Mouse (Mus musculus) natural killer cell, adult 2 months (primary cell): ENCODE data around the gene Synpo2l.
A peak's percentile ranks its signal among the peaks of the same experiment; 100 is the strongest.

Experiments
- DNase-seq, 2 experiments: peaks; one replicate each; pipeline ENCODE4 v3.0.0; 2022; ENCODE audit warnings: low spot score in 2 of 2

The Synpo2l gene

DNA sequence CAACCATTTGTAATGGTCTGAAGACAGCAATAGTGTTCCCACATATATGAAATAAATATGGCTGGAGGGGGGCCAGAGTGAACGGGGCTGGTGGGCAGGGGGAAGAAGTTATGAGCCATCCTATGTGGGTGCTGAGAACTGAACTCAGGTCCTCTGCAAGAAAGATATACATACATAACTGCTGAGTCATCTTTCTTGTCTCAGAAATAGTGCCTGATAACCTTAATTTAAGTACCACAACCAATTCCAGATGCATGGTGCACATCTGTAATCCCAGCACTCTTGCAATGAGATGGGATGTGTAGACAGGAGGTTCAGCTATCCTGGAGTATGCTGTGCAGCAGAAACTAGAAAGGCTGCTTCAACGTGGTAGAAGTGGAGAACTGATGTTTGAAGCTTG, 13.6 kb upstream of the Synpo2l start:
- DNase-seq: no peak

GRCm38 (mm10) chr14:20677906-20678305, 9.8 kb upstream of the Synpo2l start:
- no peak for DNase-seq

- peak; percentile 95 to 96 for DNase-seq
Measured at GRCm38 (mm10) chr14:20674064-20674833, 6.1 kb upstream of the Synpo2l start, which contains the start of gene Sec24c. Sec24c (plus strand) TSS chr14:20674308.

- no peak for DNase-seq
Measured at GRCm38 (mm10) chr14:20673735-20674063, 5.5 kb upstream of the Synpo2l start.

DNA sequence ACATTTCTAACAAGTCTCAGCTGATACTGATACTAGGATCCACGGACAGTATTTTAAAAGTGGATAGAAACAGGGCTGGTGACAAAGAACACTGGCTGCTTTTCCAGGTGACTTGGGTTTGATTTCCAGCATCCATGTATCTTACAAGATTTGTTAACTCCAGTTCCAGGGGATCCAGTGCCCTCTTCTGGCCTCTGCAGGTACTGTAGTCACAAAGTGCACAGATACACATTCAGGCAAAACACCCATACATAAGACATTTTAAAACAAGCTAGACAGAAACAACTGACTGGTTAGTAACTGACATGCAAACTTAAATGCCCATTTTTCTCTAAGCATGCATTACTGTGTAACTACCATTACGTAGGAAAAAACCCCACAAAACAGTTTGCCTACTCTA, 4.8 kb upstream of the Synpo2l start:
- DNase-seq: peak; percentile 41 to 60

GRCm38 (mm10) chr14:20667469-20667868, 685 bp downstream of the Synpo2l start:
- DNase-seq: no peak

GRCm38 (mm10) chr14:20664436-20664835, 3.7 kb downstream of the Synpo2l start:
- no peak for DNase-seq

GRCm38 (mm10) chr14:20663601-20664000, 4.6 kb downstream of the Synpo2l start:
- no peak for DNase-seq

GRCm38 (mm10) chr14:20662740-20663139, 5.4 kb downstream of the Synpo2l start:
- DNase-seq: no peak

DNA sequence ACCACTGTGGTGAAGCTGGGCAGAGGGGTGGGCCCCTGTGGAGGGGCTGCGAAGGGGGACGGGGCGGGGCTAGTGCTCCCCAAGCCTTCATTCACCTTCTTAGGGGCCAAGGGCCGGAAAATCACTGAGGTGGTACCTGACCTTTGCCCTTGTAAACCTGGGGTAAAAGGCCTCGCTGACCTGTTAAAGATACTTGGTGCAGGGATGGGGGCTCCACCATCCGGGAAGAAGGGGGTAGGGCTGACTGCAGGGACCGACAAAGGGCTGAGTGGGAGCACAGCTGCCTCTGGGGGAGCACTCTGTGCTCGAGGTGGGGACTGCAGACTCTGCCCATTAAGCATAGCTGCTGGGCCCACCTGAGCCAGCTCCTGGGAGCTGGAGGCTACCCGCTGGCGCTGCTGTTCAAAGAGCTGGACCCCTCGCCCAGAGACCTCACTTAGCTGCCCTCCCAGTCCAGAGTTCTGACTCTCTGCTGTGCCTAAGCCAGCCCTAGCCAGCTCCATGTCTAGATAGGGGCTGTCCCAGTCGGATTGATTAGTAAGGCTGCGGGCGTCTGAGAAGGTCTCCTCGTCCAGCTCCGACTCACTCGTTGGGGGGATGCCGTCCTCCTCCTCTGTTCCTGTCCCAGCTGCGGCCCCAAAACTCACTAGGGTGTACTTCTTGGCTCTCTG, 6.4 kb downstream of the Synpo2l start:
- no peak for DNase-seq

DNA sequence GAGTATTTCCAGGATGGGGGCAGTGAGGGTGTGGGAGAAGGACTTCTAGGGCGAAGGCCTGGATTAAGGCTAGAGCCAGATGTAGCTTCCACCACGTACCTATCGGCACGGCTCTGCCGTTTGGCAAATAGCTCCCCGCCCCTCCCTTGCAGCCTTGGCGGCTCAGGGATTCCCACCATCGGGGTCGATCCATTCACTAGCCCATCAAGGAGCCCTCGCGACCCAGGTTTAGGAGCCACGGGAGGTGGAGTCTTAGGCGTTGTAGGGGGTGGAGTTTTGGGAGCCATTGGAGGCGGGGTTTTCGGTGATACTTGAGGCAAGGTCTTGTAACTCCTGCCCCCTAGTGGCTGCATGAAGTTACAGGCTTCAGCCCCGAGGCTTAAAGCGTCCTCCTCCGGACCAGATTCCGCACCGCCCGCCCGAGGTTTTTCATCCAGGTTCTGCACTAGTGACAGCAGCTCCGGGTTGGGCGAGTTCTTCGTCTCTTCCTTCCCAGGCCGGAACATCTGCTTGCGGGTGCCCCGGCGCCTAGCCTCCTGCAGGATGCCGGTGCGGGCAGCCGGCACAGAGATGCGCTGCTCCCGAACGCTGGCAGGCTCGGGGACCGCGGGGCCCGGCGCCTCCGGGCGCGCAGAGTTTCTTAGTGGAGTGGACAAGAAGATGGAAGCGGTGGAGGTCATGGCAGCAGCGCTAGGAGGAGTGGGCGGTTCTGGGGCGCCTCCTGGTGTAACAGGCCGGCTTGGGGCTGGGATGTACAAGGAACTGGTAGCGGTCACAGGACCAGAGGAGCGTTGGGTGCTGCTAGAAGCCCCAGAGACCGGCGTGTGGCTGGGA, 7.1 kb downstream of the Synpo2l start:
- DNase-seq: peak; percentile 87 to 90

DNA sequence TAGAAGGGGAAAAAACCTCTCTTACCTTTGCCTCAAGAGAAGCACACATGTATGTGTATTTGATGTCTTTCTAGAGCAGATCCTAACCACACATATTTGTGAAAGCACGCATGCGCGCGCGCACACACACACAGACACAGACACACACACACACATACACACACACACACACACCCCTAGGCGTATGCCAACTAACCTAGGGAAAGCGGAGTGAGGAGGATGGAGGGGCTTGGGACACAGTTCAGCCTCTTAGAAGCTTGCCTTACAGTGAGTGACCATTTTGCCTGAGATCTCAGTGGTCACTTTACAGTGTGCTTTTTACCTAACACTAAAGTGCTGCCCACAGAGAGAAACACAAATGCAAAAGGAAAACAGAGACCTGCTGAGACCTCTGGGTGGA, 8.5 kb downstream of the Synpo2l start:
- DNase-seq: no peak

GRCm38 (mm10) chr14:20658902-20659301, 9.3 kb downstream of the Synpo2l start:
- DNase-seq: no peak

- no peak for DNase-seq
Measured at GRCm38 (mm10) chr14:20658326-20658725, 9.8 kb downstream of the Synpo2l start.

GRCm38 (mm10) chr14:20656361-20656760, 11.8 kb downstream of the Synpo2l start, which contains the start of gene Myoz1:
Myoz1 (minus strand) TSS chr14:20656540.
- DNase-seq: no peak

DNA sequence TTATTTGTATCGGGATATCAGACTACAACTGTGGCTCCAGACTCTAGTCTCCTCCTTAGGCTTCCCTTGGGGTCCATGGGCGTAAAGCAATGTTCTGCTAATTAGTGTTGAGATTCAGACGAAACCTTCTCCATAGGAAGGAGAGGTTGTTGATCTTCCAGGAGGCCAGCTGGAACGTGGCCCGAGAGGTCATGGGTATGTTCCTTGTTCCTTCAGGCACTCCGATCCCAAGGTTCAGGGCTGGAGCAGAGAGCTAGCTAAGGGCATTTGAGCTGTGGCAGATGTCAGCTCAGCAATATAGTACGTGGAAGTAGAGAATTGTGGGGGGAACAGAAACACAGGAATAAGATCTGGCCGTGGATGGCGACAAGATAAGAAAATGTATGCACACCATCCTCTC, 12.4 kb downstream of the Synpo2l start:
- no peak for DNase-seq

GRCm38 (mm10) chr14:20654690-20655421, 13.3 kb downstream of the Synpo2l start:
- no peak for DNase-seq

DNA sequence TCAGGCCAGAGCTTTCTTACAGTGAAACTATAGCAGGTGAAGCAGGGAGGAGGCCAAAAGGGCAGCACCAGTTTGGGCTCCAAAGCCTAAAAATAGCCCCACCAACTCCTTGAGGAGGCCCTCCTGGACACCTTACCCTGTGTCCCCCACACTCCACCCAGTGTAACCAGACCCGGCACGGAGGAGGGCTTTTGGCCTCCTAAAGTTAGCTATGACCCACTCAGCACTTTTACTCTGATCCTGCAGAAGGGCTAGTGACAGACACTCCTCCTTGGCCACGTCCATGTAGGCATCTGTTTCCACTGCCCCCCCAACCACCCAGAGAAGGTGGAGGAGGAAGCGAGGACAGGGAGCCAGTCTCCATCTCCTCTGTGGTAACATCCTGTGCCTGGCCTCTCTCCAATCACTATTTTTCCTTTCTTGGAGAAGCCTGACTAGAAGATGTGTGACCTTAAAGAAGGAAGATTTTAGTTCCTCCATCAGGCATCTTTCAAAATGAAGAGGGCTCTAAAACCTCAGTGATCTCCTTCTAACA, 16.4 kb downstream of the Synpo2l start:
- DNase-seq: no peak

DNA sequence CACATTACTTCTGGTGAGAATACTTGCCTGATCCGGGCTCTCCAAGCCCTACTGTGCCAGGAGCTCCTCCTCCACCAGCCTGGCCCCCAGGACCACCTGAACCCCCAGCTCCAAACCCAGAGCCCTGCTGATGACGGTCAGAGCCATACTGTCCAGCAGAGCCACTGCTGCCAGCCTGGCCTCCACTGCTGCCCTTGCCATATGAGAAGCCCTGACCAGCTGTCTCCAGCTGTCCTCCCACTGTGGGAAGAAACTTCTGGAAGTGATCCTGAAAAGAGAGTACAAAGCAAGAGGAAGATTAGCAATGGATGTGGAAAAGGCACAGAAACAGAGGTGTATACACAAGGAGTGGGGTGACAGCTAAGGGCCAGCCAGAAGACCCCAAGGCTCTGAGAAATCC, 17.2 kb downstream of the Synpo2l start:
- DNase-seq: no peak

DNA sequence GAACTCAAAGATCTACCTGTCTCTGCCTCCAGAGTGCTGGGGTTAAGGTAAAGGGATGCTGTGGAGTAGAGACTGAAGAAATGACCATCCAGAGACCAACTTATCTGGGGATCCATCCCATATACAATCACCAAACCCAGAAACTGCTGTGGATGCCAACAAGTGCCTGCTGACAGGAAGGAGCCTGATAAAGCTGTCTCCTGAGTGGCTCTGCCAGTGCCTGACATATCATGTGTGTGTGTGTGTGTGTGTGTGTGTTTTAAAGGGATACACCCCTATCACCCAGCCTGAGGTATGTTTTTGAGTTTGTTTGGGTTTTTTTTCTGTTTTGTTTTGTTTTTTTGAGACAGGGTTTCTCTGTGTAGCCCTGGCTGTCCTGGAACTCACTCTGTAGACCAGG, 21.8 kb downstream of the Synpo2l start:
- DNase-seq: no peak

GRCm38 (mm10) chr14:20645547-20645946, 22.6 kb downstream of the Synpo2l start:
- no peak for DNase-seq
